Mouse (Mus musculus) megakaryocyte, adult 5-6 weeks (primary cell): ENCODE measurements around the gene Ripor3. TPM values are rescaled to one million over a fixed set of nuclear protein-coding genes. Genes with fewer than 3 reads are reported as not detected.
"Not testable (repeated sequence)": the region's sequence is repeated elsewhere in the genome, so short reads cannot be mapped to it uniquely, and the experiment has no call there.

ENCODE experiments used
- ATAC-seq: 2 replicates; pipeline ENCODE4 v1.8.0; 2016; ENCODE audit warnings: mild to moderate bottlenecking, inconsistent platforms; ENCODE audit not compliant: poor library complexity, severe bottlenecking
- total RNA-seq, 2 experiments: library from RNA; stranded (forward) in 1 of 2; stranded (reverse) in 1 of 2; fragments of 153-499, 151-499 nt in 1 of 2; fragments of 221-1000, 200-1000 nt in 1 of 2; gene quantifications; 2 replicates each; pipeline versions ENCODE4 v1.2.3 to v1.2.4; 2015 to 2017

Ripor3 gene
- total RNA-seq (2015) (0.20 TPM in 1 of 2 replicates, not detected in the other), total RNA-seq (2017) (not detected in 2 replicates)

GRCm38 (mm10) chr2:168009936-168010668, at the start of gene Ripor3:
Ripor3 (minus strand) TSS chr2:168010618.
- peak; percentile 77 for ATAC-seq

- ATAC-seq, result no peak
These were observed 48.9 kb upstream of the Ripor3 start for GRCm38 (mm10) chr2:168059200-168059790.

- ATAC-seq, result no peak
These were observed 48.2 kb upstream of the Ripor3 start for GRCm38 (mm10) chr2:168058488-168059199.

GRCm38 (mm10) chr2:168057876-168058275, 47.5 kb upstream of the Ripor3 start:
- not testable (repeated sequence) for ATAC-seq

GRCm38 (mm10) chr2:168056666-168056933, 46.2 kb upstream of the Ripor3 start:
- ATAC-seq, result no peak

GRCm38 (mm10) chr2:168055910-168056665, 45.7 kb upstream of the Ripor3 start:
- ATAC-seq, result no peak

GRCm38 (mm10) chr2:168054142-168054541, 43.7 kb upstream of the Ripor3 start:
- ATAC-seq, result no peak

GRCm38 (mm10) chr2:168052689-168053088, 42.3 kb upstream of the Ripor3 start:
- no peak for ATAC-seq

GRCm38 (mm10) chr2:168052156-168052555, 41.7 kb upstream of the Ripor3 start:
- ATAC-seq, result no peak

GRCm38 (mm10) chr2:168050000-168050942, 39.9 kb upstream of the Ripor3 start:
- ATAC-seq, result no peak

- no peak for ATAC-seq
These were observed 38.7 kb upstream of the Ripor3 start for GRCm38 (mm10) chr2:168049002-168049635.

GRCm38 (mm10) chr2:168046467-168046866, 36.0 kb upstream of the Ripor3 start:
- no peak for ATAC-seq

- no peak for ATAC-seq
These were observed 35.4 kb upstream of the Ripor3 start for GRCm38 (mm10) chr2:168045771-168046170.

GRCm38 (mm10) chr2:168045357-168045756, 34.9 kb upstream of the Ripor3 start:
- ATAC-seq, result no peak

GRCm38 (mm10) chr2:168044681-168045287, 34.4 kb upstream of the Ripor3 start:
- no peak for ATAC-seq

- ATAC-seq, result no peak
These were observed 31.6 kb upstream of the Ripor3 start for GRCm38 (mm10) chr2:168042019-168042418.

GRCm38 (mm10) chr2:168040751-168041150, 30.3 kb upstream of the Ripor3 start:
- no peak for ATAC-seq

- ATAC-seq, result no peak
These were observed 26.6 kb upstream of the Ripor3 start for GRCm38 (mm10) chr2:168037063-168037462.

GRCm38 (mm10) chr2:168035907-168036306, 25.5 kb upstream of the Ripor3 start:
- ATAC-seq, result no peak
